Mouse (Mus musculus): ENCODE results near the gene Mthfr. TPM values are rescaled to one million over a fixed set of nuclear protein-coding genes. Genes with fewer than 3 reads are reported as not detected.

The Mthfr gene
- polyA plus RNA-seq, 1 experiment, result 31.8 TPM

DNA sequence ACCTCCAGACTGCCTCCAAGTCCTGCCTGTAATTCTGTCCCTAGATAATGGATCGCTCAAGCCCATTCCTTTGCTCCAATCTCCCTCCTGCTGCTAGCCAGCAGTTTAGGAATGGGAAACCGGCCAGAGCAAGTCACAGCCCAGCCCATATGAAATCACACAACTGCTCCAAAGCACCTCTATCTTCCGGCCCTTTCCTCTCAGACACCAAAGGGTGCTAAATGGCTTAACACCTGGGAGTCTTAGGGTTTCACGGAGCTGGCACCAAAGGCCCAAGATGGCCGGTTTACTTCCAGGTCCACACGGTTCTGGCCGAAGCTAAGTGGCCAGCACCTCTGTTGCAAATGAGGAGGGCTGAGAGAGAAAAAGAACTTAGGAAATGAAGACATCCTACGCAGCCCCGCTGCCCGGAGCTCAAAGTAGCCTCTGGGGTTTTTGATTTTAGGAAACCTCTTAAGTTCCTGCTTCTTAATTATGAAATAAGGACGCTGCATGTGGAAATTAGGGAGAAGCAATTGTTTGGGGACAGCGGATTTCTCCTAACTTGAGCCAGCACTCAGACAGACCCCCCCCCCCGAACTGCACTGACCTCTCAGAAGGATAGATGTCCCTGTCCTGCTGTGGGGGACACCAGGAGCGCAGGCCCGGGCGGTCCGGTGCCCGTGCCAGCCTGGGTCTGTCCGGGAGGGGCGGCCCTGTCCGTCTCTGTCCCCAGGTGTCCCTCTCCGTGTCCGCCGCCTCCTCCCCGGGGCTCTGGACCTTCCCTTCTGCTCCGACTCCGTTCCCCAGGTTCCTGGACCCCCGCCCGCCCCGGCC lies 48.4 kb downstream of the Mthfr start:
- Histone ChIP-seq H3K4me2 (ENCODE audit: low read depth) (peak overlapping the region; percentile 78), H3K4me3 (peak overlapping the region; percentile 29), H3K27me3 (ENCODE audit: control insufficient read depth, insufficient read depth, insufficient read length) (no peaks in the 10 kb centered on the region), H3K36me3 (ENCODE audit: control insufficient read depth, insufficient read depth) (no peaks in the 10 kb centered on the region), H3ac (ENCODE audit: control insufficient read depth, insufficient read length) (peak overlapping the region; percentile 39), H3K79me2 (ENCODE audit: control insufficient read depth, insufficient read depth) (no peaks in the 10 kb centered on the region)
- TF ChIP-seq MYOD1 (IDR thresholded peaks at IDR 0.05; ENCODE audit: control insufficient read depth in 1 of 3, insufficient read length in 2 of 3, low read depth in 2 of 3) (no peak), REST (IDR thresholded peaks at IDR 0.05; ENCODE audit: insufficient read depth, insufficient read length) (no peak), E2F4 (IDR thresholded peaks at IDR 0.05; ENCODE audit: insufficient read depth) (no peak), CEBPB (IDR thresholded peaks at IDR 0.05; ENCODE audit: insufficient read depth, poor library complexity, severe bottlenecking) (no peak), MAX (IDR thresholded peaks at IDR 0.05; ENCODE audit: low read depth) (no peak), TCF3 (IDR thresholded peaks at IDR 0.05; ENCODE audit: insufficient read length, low read depth) (no peak), USF1 (IDR thresholded peaks at IDR 0.05; ENCODE audit: low read depth) (no peak), POLR2A (IDR thresholded peaks at IDR 0.05; ENCODE audit: insufficient read length, low read depth) (no peak), SRF (IDR thresholded peaks at IDR 0.05; ENCODE audit: control insufficient read depth, insufficient read length, low read depth) (no peak), POLR2AphosphoS2 (IDR thresholded peaks at IDR 0.05; ENCODE audit: insufficient read length, low read depth) (no peak), MYOG (IDR thresholded peaks at IDR 0.05; ENCODE audit: control insufficient read depth in 1 of 3, insufficient read depth in 1 of 3, insufficient read length in 2 of 3, low read depth in 2 of 3) (no peak), TCF12 (IDR thresholded peaks at IDR 0.05; ENCODE audit: insufficient read depth, poor library complexity, severe bottlenecking) (no peak)

DNA sequence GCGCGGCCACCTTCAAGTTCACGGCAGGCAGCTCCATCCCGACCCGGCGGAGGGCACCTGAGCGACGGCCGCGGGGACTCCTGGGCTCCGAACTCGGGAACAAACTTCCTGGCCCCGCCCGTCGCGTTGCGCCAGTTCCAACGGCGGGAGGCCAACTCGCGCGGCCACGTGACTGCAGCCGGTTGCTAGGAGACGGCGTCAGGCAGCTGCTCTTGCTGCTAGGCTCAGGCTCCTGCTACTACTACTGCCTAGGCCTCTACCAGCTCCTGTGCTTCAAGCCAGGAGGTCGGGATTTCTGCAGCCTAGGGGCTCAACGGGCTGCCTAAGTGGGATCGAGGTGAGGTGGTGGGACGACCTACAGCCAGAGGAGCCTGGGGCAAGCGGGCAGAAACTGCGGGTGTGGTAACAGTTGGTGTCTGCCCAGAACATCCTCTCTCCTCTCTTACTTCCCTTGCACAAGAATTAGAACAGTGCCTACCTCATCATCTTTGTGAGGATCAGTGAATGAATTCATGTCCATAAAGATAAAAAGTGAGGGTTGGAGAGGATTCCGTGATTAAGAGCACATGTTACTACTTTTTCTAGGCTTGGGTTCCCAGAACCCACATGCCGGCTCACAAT lies 49.1 kb downstream of the Mthfr start, which contains the start of gene Agtrap:
TSS of gene Agtrap (minus strand) at position 125 of the 621 bp plus-strand sequence.
- peak within 1 kb of the TSS; percentile 39 for H3ac ChIP-seq (ENCODE audit: control insufficient read depth, insufficient read length)
- no peaks in the 10 kb centered on the region for H3K79me2 ChIP-seq (ENCODE audit: control insufficient read depth, insufficient read depth)
- peak within 1 kb of the TSS; percentile 29 for H3K4me3 ChIP-seq
- H3K4me2 ChIP-seq (ENCODE audit: low read depth), result peak within 1 kb of the TSS; percentile 78
- peak; percentile 81 to 97 (median 97) for TF ChIP-seq MYOG (IDR thresholded peaks at IDR 0.05; ENCODE audit: control insufficient read depth in 1 of 3, insufficient read depth in 1 of 3, insufficient read length in 2 of 3, low read depth in 2 of 3)
- peak; percentile 39 for TF ChIP-seq POLR2AphosphoS2 (IDR thresholded peaks at IDR 0.05; ENCODE audit: insufficient read length, low read depth)
- TF ChIP-seq MAX (IDR thresholded peaks at IDR 0.05; ENCODE audit: low read depth), result no peak
- peak; percentile 95 for TF ChIP-seq USF1 (IDR thresholded peaks at IDR 0.05; ENCODE audit: low read depth)
- peak; percentile 41 to 95 (median 93) for TF ChIP-seq MYOD1 (IDR thresholded peaks at IDR 0.05; ENCODE audit: control insufficient read depth in 1 of 3, insufficient read length in 2 of 3, low read depth in 2 of 3)
- 0 out of 2 replicates have a peak, but pooled peaks have one; percentile 17 for TF ChIP-seq CEBPB (IDR thresholded peaks at IDR 0.05; ENCODE audit: insufficient read depth, poor library complexity, severe bottlenecking)
- TF ChIP-seq SRF (IDR thresholded peaks at IDR 0.05; ENCODE audit: control insufficient read depth, insufficient read length, low read depth), result no peak
- no peak for TF ChIP-seq TCF12 (IDR thresholded peaks at IDR 0.05; ENCODE audit: insufficient read depth, poor library complexity, severe bottlenecking)
- TF ChIP-seq E2F4 (IDR thresholded peaks at IDR 0.05; ENCODE audit: insufficient read depth), result no peak
- TF ChIP-seq TCF3 (IDR thresholded peaks at IDR 0.05; ENCODE audit: insufficient read length, low read depth), result peak; percentile 16
- H3K27me3 ChIP-seq (ENCODE audit: control insufficient read depth, insufficient read depth, insufficient read length), result no peaks in the 10 kb centered on the region
- H3K36me3 ChIP-seq (ENCODE audit: control insufficient read depth, insufficient read depth), result no peaks in the 10 kb centered on the region

DNA sequence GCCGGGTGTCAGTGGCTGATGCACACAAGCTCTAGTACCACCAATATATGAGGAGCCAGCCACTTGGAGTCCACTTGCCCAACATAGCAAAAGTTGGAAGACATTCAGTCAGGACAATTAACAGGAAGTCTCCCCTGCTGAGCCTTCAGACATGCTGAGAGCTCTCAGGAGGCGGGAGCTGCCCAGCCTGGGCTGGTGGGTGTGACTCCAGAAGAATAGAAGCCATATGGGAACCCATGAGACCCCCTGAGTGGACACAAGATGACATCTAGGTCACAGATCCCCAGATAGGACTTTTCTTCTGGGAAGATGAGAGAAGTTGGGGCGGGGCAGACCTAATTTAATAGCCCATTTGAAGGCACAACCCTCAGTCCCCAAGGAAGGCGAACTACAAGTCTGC lies 50.3 kb downstream of the Mthfr start:
- no peaks in the 10 kb centered on the region for H3K79me2 ChIP-seq (ENCODE audit: control insufficient read depth, insufficient read depth)
- no peak overlapping the region for H3ac ChIP-seq (ENCODE audit: control insufficient read depth, insufficient read length)
- TF ChIP-seq REST (IDR thresholded peaks at IDR 0.05; ENCODE audit: insufficient read depth, insufficient read length) (no peak), E2F4 (IDR thresholded peaks at IDR 0.05; ENCODE audit: insufficient read depth) (no peak), CEBPB (IDR thresholded peaks at IDR 0.05; ENCODE audit: insufficient read depth, poor library complexity, severe bottlenecking) (no peak), TCF12 (IDR thresholded peaks at IDR 0.05; ENCODE audit: insufficient read depth, poor library complexity, severe bottlenecking) (no peak), POLR2A (IDR thresholded peaks at IDR 0.05; ENCODE audit: insufficient read length, low read depth) (no peak), SRF (IDR thresholded peaks at IDR 0.05; ENCODE audit: control insufficient read depth, insufficient read length, low read depth) (no peak), POLR2AphosphoS2 (IDR thresholded peaks at IDR 0.05; ENCODE audit: insufficient read length, low read depth) (no peak), MAX (IDR thresholded peaks at IDR 0.05; ENCODE audit: low read depth) (no peak), TCF3 (IDR thresholded peaks at IDR 0.05; ENCODE audit: insufficient read length, low read depth) (no peak)
- H3K4me2 ChIP-seq (ENCODE audit: low read depth), result no peak overlapping the region
- H3K27me3 ChIP-seq (ENCODE audit: control insufficient read depth, insufficient read depth, insufficient read length), result no peaks in the 10 kb centered on the region
- no peaks in the 10 kb centered on the region for H3K36me3 ChIP-seq (ENCODE audit: control insufficient read depth, insufficient read depth)
- H3K4me3 ChIP-seq, result no peak overlapping the region

DNA sequence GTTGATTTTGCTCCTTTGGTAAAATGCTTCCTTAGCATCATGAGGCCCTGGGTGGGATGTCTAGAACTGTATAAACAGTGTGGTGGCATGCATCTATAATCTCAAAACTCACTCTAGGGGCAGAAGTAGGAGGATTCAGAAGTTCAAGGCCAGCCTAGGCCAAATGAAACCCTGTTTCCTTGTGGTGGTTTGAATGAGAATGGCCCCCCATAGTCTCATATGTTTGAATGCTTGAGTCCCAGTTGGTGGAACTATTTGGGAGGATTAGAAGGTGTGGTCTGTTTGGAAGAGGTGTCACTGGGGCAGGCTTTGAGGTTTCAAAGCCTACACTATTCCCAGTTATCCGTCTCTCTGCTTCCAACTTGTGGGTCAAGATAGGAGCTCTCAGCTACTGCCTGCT lies 52.3 kb downstream of the Mthfr start:
- TF ChIP-seq TCF12 (IDR thresholded peaks at IDR 0.05; ENCODE audit: insufficient read depth, poor library complexity, severe bottlenecking), result no peak
- TF ChIP-seq POLR2A (IDR thresholded peaks at IDR 0.05; ENCODE audit: insufficient read length, low read depth), result no peak
- no peak for TF ChIP-seq POLR2AphosphoS2 (IDR thresholded peaks at IDR 0.05; ENCODE audit: insufficient read length, low read depth)
- no peak for TF ChIP-seq SRF (IDR thresholded peaks at IDR 0.05; ENCODE audit: control insufficient read depth, insufficient read length, low read depth)
- no peak for TF ChIP-seq TCF3 (IDR thresholded peaks at IDR 0.05; ENCODE audit: insufficient read length, low read depth)
- TF ChIP-seq MAX (IDR thresholded peaks at IDR 0.05; ENCODE audit: low read depth), result no peak
- TF ChIP-seq REST (IDR thresholded peaks at IDR 0.05; ENCODE audit: insufficient read depth, insufficient read length), result no peak
- TF ChIP-seq MYOG (IDR thresholded peaks at IDR 0.05; ENCODE audit: control insufficient read depth in 1 of 3, insufficient read depth in 1 of 3, insufficient read length in 2 of 3, low read depth in 2 of 3), result no peak
- no peak for TF ChIP-seq MYOD1 (IDR thresholded peaks at IDR 0.05; ENCODE audit: control insufficient read depth in 1 of 3, insufficient read length in 2 of 3, low read depth in 2 of 3)
- no peak for TF ChIP-seq CEBPB (IDR thresholded peaks at IDR 0.05; ENCODE audit: insufficient read depth, poor library complexity, severe bottlenecking)
- no peak for TF ChIP-seq USF1 (IDR thresholded peaks at IDR 0.05; ENCODE audit: low read depth)
- no peak for TF ChIP-seq E2F4 (IDR thresholded peaks at IDR 0.05; ENCODE audit: insufficient read depth)
- Histone ChIP-seq H3K36me3 (ENCODE audit: control insufficient read depth, insufficient read depth) (no peaks in the 10 kb centered on the region), H3K4me2 (ENCODE audit: low read depth) (no peak overlapping the region), H3K79me2 (ENCODE audit: control insufficient read depth, insufficient read depth) (no peaks in the 10 kb centered on the region), H3ac (ENCODE audit: control insufficient read depth, insufficient read length) (no peak overlapping the region), H3K27me3 (ENCODE audit: control insufficient read depth, insufficient read depth, insufficient read length) (peaks cover 5% of the 10 kb centered on the region), H3K4me3 (no peak overlapping the region)

All from myocyte (in vitro differentiated cells).